Mouse (Mus musculus): ENCODE data around the gene Tshz3. TPM values are rescaled to one million over a fixed set of nuclear protein-coding genes. Genes with fewer than 3 reads are reported as not detected.
A peak's percentile ranks its signal among the peaks of the same experiment; 100 is the strongest.

The Tshz3 gene
- polyA plus RNA-seq, 1 experiment = 2.2 TPM

GRCm38 (mm10) chr7:36707681-36708350 is 9.9 kb downstream of the Tshz3 start:
- H3K4me1 ChIP-seq (ENCODE audit: control insufficient read depth, insufficient read depth, insufficient read length, low read length) = 0 out of 2 replicates have a peak, but pooled peaks cover 3% of the 10 kb centered on the region
- no peak overlapping the region for H3K27ac ChIP-seq (ENCODE audit: insufficient read depth, low read depth, low read length)
- H3K4me3 ChIP-seq (ENCODE audit: low read depth, low read length) = peak overlapping the region; percentile 35
- no peaks in the 10 kb centered on the region for H3K27me3 ChIP-seq (ENCODE audit: control insufficient read depth, insufficient read depth, low read length)
- H3K36me3 ChIP-seq (ENCODE audit: control insufficient read depth, insufficient read depth, low read length) = no peaks in the 10 kb centered on the region
- no peak for TF ChIP-seq CTCF (IDR thresholded peaks at IDR 0.05; ENCODE audit: extremely low read depth, insufficient read length, insufficient replicate concordance, low read depth, low read length)
- no peak for TF ChIP-seq POLR2A (IDR thresholded peaks at IDR 0.05; ENCODE audit: low read depth, low read length)
- 23% methylated on average over 17 of the region's 17 CpGs for WGBS

- Histone ChIP-seq H3K36me3 (ENCODE audit: control insufficient read depth, insufficient read depth, low read length) (no peaks in the 10 kb centered on the region), H3K4me3 (ENCODE audit: low read depth, low read length) (no peak overlapping the region), H3K27ac (ENCODE audit: insufficient read depth, low read depth, low read length) (no peak overlapping the region), H3K27me3 (ENCODE audit: control insufficient read depth, insufficient read depth, low read length) (no peaks in the 10 kb centered on the region), H3K4me1 (ENCODE audit: control insufficient read depth, insufficient read depth, insufficient read length, low read length) (0 out of 2 replicates have a peak, but pooled peaks cover 3% of the 10 kb centered on the region)
- 58% methylated on average over 3 of the region's 3 CpGs for WGBS
- TF ChIP-seq POLR2A (IDR thresholded peaks at IDR 0.05; ENCODE audit: low read depth, low read length) = no peak
- no peak for TF ChIP-seq CTCF (IDR thresholded peaks at IDR 0.05; ENCODE audit: extremely low read depth, insufficient read length, insufficient replicate concordance, low read depth, low read length)
Measured at GRCm38 (mm10) chr7:36708823-36709222, 10.9 kb downstream of the Tshz3 start.

- no peaks in the 10 kb centered on the region for H3K36me3 ChIP-seq (ENCODE audit: control insufficient read depth, insufficient read depth, low read length)
- 0 out of 2 replicates have a peak, but pooled peaks cover 3% of the 10 kb centered on the region for H3K4me1 ChIP-seq (ENCODE audit: control insufficient read depth, insufficient read depth, insufficient read length, low read length)
- TF ChIP-seq POLR2A (IDR thresholded peaks at IDR 0.05; ENCODE audit: low read depth, low read length) (no peak), CTCF (IDR thresholded peaks at IDR 0.05; ENCODE audit: extremely low read depth, insufficient read length, insufficient replicate concordance, low read depth, low read length) (no peak)
- 30% methylated on average over 2 of the region's 2 CpGs for whole genome bisulfite sequencing
- no peak overlapping the region for H3K27ac ChIP-seq (ENCODE audit: insufficient read depth, low read depth, low read length)
- H3K27me3 ChIP-seq (ENCODE audit: control insufficient read depth, insufficient read depth, low read length) = no peaks in the 10 kb centered on the region
- no peak overlapping the region for H3K4me3 ChIP-seq (ENCODE audit: low read depth, low read length)
Measured at GRCm38 (mm10) chr7:36709239-36709638, 11.3 kb downstream of the Tshz3 start.

- Histone ChIP-seq H3K36me3 (ENCODE audit: control insufficient read depth, insufficient read depth, low read length) (no peaks in the 10 kb centered on the region), H3K27me3 (ENCODE audit: control insufficient read depth, insufficient read depth, low read length) (no peaks in the 10 kb centered on the region), H3K27ac (ENCODE audit: insufficient read depth, low read depth, low read length) (no peak overlapping the region), H3K4me3 (ENCODE audit: low read depth, low read length) (no peak overlapping the region), H3K4me1 (ENCODE audit: control insufficient read depth, insufficient read depth, insufficient read length, low read length) (0 out of 2 replicates have a peak, but pooled peaks cover 3% of the 10 kb centered on the region)
- 23% methylated on average over 12 of the region's 12 CpGs for WGBS
- TF ChIP-seq POLR2A (IDR thresholded peaks at IDR 0.05; ENCODE audit: low read depth, low read length) (no peak), CTCF (IDR thresholded peaks at IDR 0.05; ENCODE audit: extremely low read depth, insufficient read length, insufficient replicate concordance, low read depth, low read length) (no peak)
Measured at GRCm38 (mm10) chr7:36709974-36710373, 12.1 kb downstream of the Tshz3 start.

- Histone ChIP-seq H3K27me3 (ENCODE audit: control insufficient read depth, insufficient read depth, low read length) (no peaks in the 10 kb centered on the region), H3K4me1 (ENCODE audit: control insufficient read depth, insufficient read depth, insufficient read length, low read length) (0 out of 2 replicates have a peak, but pooled peaks cover 3% of the 10 kb centered on the region), H3K4me3 (ENCODE audit: low read depth, low read length) (no peak overlapping the region), H3K27ac (ENCODE audit: insufficient read depth, low read depth, low read length) (no peak overlapping the region), H3K36me3 (ENCODE audit: control insufficient read depth, insufficient read depth, low read length) (no peaks in the 10 kb centered on the region)
- TF ChIP-seq CTCF (IDR thresholded peaks at IDR 0.05; ENCODE audit: extremely low read depth, insufficient read length, insufficient replicate concordance, low read depth, low read length) (no peak), POLR2A (IDR thresholded peaks at IDR 0.05; ENCODE audit: low read depth, low read length) (no peak)
- 30% methylated on average over 6 of the region's 6 CpGs for WGBS
Measured at GRCm38 (mm10) chr7:36710387-36710786, 12.5 kb downstream of the Tshz3 start.

GRCm38 (mm10) chr7:36711766-36712165 is 13.8 kb downstream of the Tshz3 start:
- H3K4me1 ChIP-seq (ENCODE audit: control insufficient read depth, insufficient read depth, insufficient read length, low read length) = 0 out of 2 replicates have a peak, but pooled peaks cover 3% of the 10 kb centered on the region
- no peak overlapping the region for H3K27ac ChIP-seq (ENCODE audit: insufficient read depth, low read depth, low read length)
- no peaks in the 10 kb centered on the region for H3K36me3 ChIP-seq (ENCODE audit: control insufficient read depth, insufficient read depth, low read length)
- TF ChIP-seq CTCF (IDR thresholded peaks at IDR 0.05; ENCODE audit: extremely low read depth, insufficient read length, insufficient replicate concordance, low read depth, low read length) (no peak), POLR2A (IDR thresholded peaks at IDR 0.05; ENCODE audit: low read depth, low read length) (no peak)
- no peaks in the 10 kb centered on the region for H3K27me3 ChIP-seq (ENCODE audit: control insufficient read depth, insufficient read depth, low read length)
- WGBS = 57% methylated on average over 2 of the region's 2 CpGs
- no peak overlapping the region for H3K4me3 ChIP-seq (ENCODE audit: low read depth, low read length)

- Histone ChIP-seq H3K27ac (ENCODE audit: insufficient read depth, low read depth, low read length) (no peak overlapping the region), H3K4me3 (ENCODE audit: low read depth, low read length) (no peak overlapping the region), H3K36me3 (ENCODE audit: control insufficient read depth, insufficient read depth, low read length) (no peaks in the 10 kb centered on the region), H3K4me1 (ENCODE audit: control insufficient read depth, insufficient read depth, insufficient read length, low read length) (0 out of 2 replicates have a peak, but pooled peaks cover under 1% of the 10 kb centered on the region), H3K27me3 (ENCODE audit: control insufficient read depth, insufficient read depth, low read length) (no peaks in the 10 kb centered on the region)
- TF ChIP-seq CTCF (IDR thresholded peaks at IDR 0.05; ENCODE audit: extremely low read depth, insufficient read length, insufficient replicate concordance, low read depth, low read length) (no peak), POLR2A (IDR thresholded peaks at IDR 0.05; ENCODE audit: low read depth, low read length) (no peak)
- 72% methylated on average over 7 of the region's 7 CpGs for WGBS
Measured at GRCm38 (mm10) chr7:36714323-36714722, 16.4 kb downstream of the Tshz3 start.

Measured in small intestine, adult 2 months (tissue).